Mouse (Mus musculus) embryonic facial prominence, embryonic 14.5 days (tissue): ENCODE measurements around the gene Cfap46. TPM values are rescaled to one million over a fixed set of nuclear protein-coding genes. Genes with fewer than 3 reads are reported as not detected.

Experiments
- ATAC-seq: fragments of 200-750 bp; cut with Nextera tagmentation; 2 replicates; pipeline ENCODE4 v1.8.0; 2017; ENCODE audit warnings: low read depth, moderate number of reproducible peaks, moderate TSS enrichment
- DNase-seq: peaks from one replicate; pipeline ENCODE4 v3.0.0-alpha.2; 2015; ENCODE audit warnings: low spot score
- H3K27ac ChIP-seq: fragments of 300-500 bp; sonication (generic); replicated peaks from 2 replicates; pipeline ENCODE4 v1.5.1; 2014; ENCODE audit warnings: low read depth, mild to moderate bottlenecking, low read length, moderate library complexity
- H3K27me3 ChIP-seq: fragments of 300-500 bp; sonication (generic); replicated peaks from 2 replicates; pipeline ENCODE4 v1.6.1; 2014; ENCODE audit warnings: low read length; ENCODE audit not compliant: control insufficient read depth, insufficient read depth
- H3K36me3 ChIP-seq: fragments of 300-500 bp; sonication (generic); 2 replicates; pipeline ENCODE4 v1.6.1; 2014; ENCODE audit warnings: low read length, mixed read lengths; ENCODE audit not compliant: control insufficient read depth, insufficient read depth
- H3K4me1 ChIP-seq: fragments of 300-500 bp; sonication (generic); 2 replicates; pipeline ENCODE4 v1.6.1; 2014; ENCODE audit warnings: antibody characterized with exemption, low read length; ENCODE audit not compliant: control insufficient read depth, insufficient read depth
- H3K4me2 ChIP-seq: fragments of 300-500 bp; sonication (generic); 2 replicates; pipeline ENCODE4 v1.6.1; 2014; ENCODE audit warnings: low read depth, mild to moderate bottlenecking, low read length, moderate library complexity, mixed read lengths
- H3K4me3 ChIP-seq: fragments of 300-500 bp; sonication (generic); 2 replicates; pipeline ENCODE4 v1.5.1; 2014; ENCODE audit warnings: low read depth, mild to moderate bottlenecking, low read length
- H3K9ac ChIP-seq: fragments of 300-500 bp; sonication (generic); 2 replicates; pipeline ENCODE4 v1.6.1; 2014; ENCODE audit warnings: low read depth, mild to moderate bottlenecking, low read length, moderate library complexity, mixed read lengths
- H3K9me3 ChIP-seq: fragments of 300-500 bp; sonication (generic); 2 replicates; pipeline ENCODE4 v1.6.1; 2016; ENCODE audit warnings: low read length; ENCODE audit not compliant: control insufficient read depth
- WGBS: fragments of 180-500 bp; shearing (Covaris S2); extraction: QIAGEN DNeasy Blood & Tissue Kit; methylation state at CpG from one replicate; pipeline ENCODE4 v1.1.7; 2014; 5-methylcytosine and 5-hydroxymethylcytosine counted together
- polyA plus RNA-seq: library from polyadenylated mRNA; unstranded; fragments of >200 nt; fragmentation: Nextera tagmentation; extraction: Ambion mirVana; gene quantifications from 2 replicates; pipeline ENCODE4 v1.2.1, GENCODE M21; 2014

Gene Cfap46
- polyA plus RNA-seq, 1 experiment from 2014 or later, result 1.6 TPM

GRCm38 (mm10) chr7:139590302-139590701 is 93.3 kb downstream of the Cfap46 start:
- Histone ChIP-seq H3K9ac (no peak overlapping the region), H3K4me3 (no peak overlapping the region), H3K27me3 (peaks cover 44% of the 10 kb centered on the region), H3K4me1 (no peaks in the 10 kb centered on the region; the same call in 1 of the 2 replicates), H3K9me3 (no peaks in the 10 kb centered on the region), H3K27ac (no peak overlapping the region), H3K4me2 (no peak overlapping the region), H3K36me3 (no peaks in the 10 kb centered on the region)
- ATAC-seq (no peak; the same call in 1 of the 2 replicates), DNase-seq (no peak)
- 42% methylated on average over 3 of the region's 3 CpGs for WGBS

GRCm38 (mm10) chr7:139587919-139588318 is 95.7 kb downstream of the Cfap46 start:
- DNase-seq, result peak; percentile 53
- WGBS, result 37% methylated on average over 7 of the region's 7 CpGs
- Histone ChIP-seq H3K27me3 (peaks cover 67% of the 10 kb centered on the region), H3K27ac (no peak overlapping the region), H3K9ac (no peak overlapping the region), H3K4me1 (peaks cover 7% of the 10 kb centered on the region; the same call in 1 of the 2 replicates), H3K9me3 (no peaks in the 10 kb centered on the region), H3K36me3 (no peaks in the 10 kb centered on the region), H3K4me2 (no peak overlapping the region), H3K4me3 (no peak overlapping the region)
- ATAC-seq, result 0 out of 2 replicates have a peak, but pooled peaks have one; percentile 37

GRCm38 (mm10) chr7:139585183-139585821 is 98.3 kb downstream of the Cfap46 start:
- Histone ChIP-seq H3K36me3 (no peaks in the 10 kb centered on the region), H3K4me2 (no peak overlapping the region), H3K4me3 (no peak overlapping the region), H3K4me1 (peaks cover 22% of the 10 kb centered on the region), H3K27ac (no peak overlapping the region), H3K27me3 (peaks cover 94% of the 10 kb centered on the region), H3K9me3 (no peaks in the 10 kb centered on the region), H3K9ac (no peak overlapping the region)
- ATAC-seq, result no peak
- DNase-seq, result no peak
- WGBS, result 3% methylated on average over 28 of the region's 29 CpGs

GRCm38 (mm10) chr7:139584221-139585175 is 99.1 kb downstream of the Cfap46 start:
- ATAC-seq (no peak; the same call in 1 of the 2 replicates), DNase-seq (no peak)
- Histone ChIP-seq H3K9ac (no peak overlapping the region), H3K36me3 (no peaks in the 10 kb centered on the region), H3K4me3 (peak overlapping the region; percentile 10), H3K27ac (no peak overlapping the region), H3K4me2 (peak overlapping the region; percentile 18; the same call in 1 of the 2 replicates), H3K4me1 (peaks cover 22% of the 10 kb centered on the region), H3K9me3 (no peaks in the 10 kb centered on the region), H3K27me3 (peaks cover 100% of the 10 kb centered on the region)
- WGBS, result 1% methylated on average over 51 of the region's 53 CpGs

- Histone ChIP-seq H3K9ac (no peak overlapping the region), H3K4me1 (peaks cover 22% of the 10 kb centered on the region), H3K27ac (no peak overlapping the region), H3K4me3 (peak overlapping the region; percentile 34; the same call in 1 of the 2 replicates), H3K27me3 (peaks cover 100% of the 10 kb centered on the region), H3K9me3 (no peaks in the 10 kb centered on the region), H3K4me2 (no peak overlapping the region), H3K36me3 (peaks cover 11% of the 10 kb centered on the region)
- 13% methylated on average over 17 of the region's 17 CpGs for WGBS
- DNase-seq, result no peak
- ATAC-seq, result no peak
Observed at GRCm38 (mm10) chr7:139583094-139583737, 100.4 kb downstream of the Cfap46 start.

GRCm38 (mm10) chr7:139582595-139582994 is 101.0 kb downstream of the Cfap46 start, which contains the start of gene Nkx6-2:
Gene Nkx6-2 (minus strand): TSS chr7:139582797.
- H3K27me3 ChIP-seq, result peaks cover 99% of the 10 kb centered on the region
- H3K9me3 ChIP-seq, result no peaks in the 10 kb centered on the region
- ATAC-seq (peak; percentile 39; the same call in 1 of the 2 replicates), DNase-seq (peak; percentile 20)
- WGBS, result under 1% methylated on average over 31 of the region's 56 CpGs
- H3K4me2 ChIP-seq, result peak within 1 kb of the TSS; percentile 51
- peaks cover 16% of the 10 kb centered on the region for H3K36me3 ChIP-seq
- peaks cover 22% of the 10 kb centered on the region for H3K4me1 ChIP-seq
- no peak within 1 kb of the TSS for H3K27ac ChIP-seq
- no peak within 1 kb of the TSS for H3K9ac ChIP-seq
- peak within 1 kb of the TSS; percentile 34 for H3K4me3 ChIP-seq

GRCm38 (mm10) chr7:139581801-139582571 is 101.6 kb downstream of the Cfap46 start:
- WGBS, result under 1% methylated on average over 39 of the region's 82 CpGs
- Histone ChIP-seq H3K27me3 (peaks cover 92% of the 10 kb centered on the region), H3K9me3 (no peaks in the 10 kb centered on the region), H3K27ac (no peak overlapping the region), H3K9ac (no peak overlapping the region), H3K36me3 (peaks cover 16% of the 10 kb centered on the region), H3K4me3 (peak overlapping the region; percentile 34), H3K4me2 (peak overlapping the region; percentile 51), H3K4me1 (peaks cover 22% of the 10 kb centered on the region)
- DNase-seq (peak; percentile 12), ATAC-seq (peak; percentile 24)
